8 mouse cellular contexts compared by ENCODE assay signal in genomic region chr8:123514781-123515539, GRCm38 (mm10). TPM values are rescaled to one million over a fixed set of nuclear protein-coding genes. Genes with fewer than 3 reads are reported as not detected.
DNase-seq lines count a peak whose midpoint lies in the region; ATAC-seq and TF ChIP-seq lines count a peak whose summit lies in the region.

TSS of gene Dbndd1 (minus strand) at chr8:123515463.

- peak; percentile 62 for ATAC-seq in forebrain, embryonic 16.5 days
- peak; percentile 45; the same call in 1 of the 2 replicates for ATAC-seq in limb, embryonic 11.5 days (ENCODE audit: insufficient number of reproducible peaks, low FRiP score, low TSS enrichment, low read depth)
- peak; percentile 64 for ATAC-seq in midbrain, embryonic 16.5 days

- TF ChIP-seq POLR2A in testis, adult 2 months (IDR thresholded peaks at IDR 0.05; ENCODE audit: control insufficient read depth, low read depth, low read length): no peak

- H3K9me3 ChIP-seq in forebrain, embryonic 16.5 days (ENCODE audit: control insufficient read depth, low read length): no peaks in the 10 kb centered on the region
- no peaks in the 10 kb centered on the region for H3K9me3 ChIP-seq in limb, embryonic 11.5 days (ENCODE audit: control insufficient read depth, low read length)
- no peaks in the 10 kb centered on the region for H3K9me3 ChIP-seq in midbrain, embryonic 16.5 days (replicated peaks; ENCODE audit: control insufficient read depth, low read length, poor library complexity, severe bottlenecking)

- H3K27ac ChIP-seq in gastrocnemius, adult 2 months: no peak within 1 kb of the TSS
- H3K27ac ChIP-seq in brown adipose tissue, adult 24 weeks (replicated peaks; ENCODE audit: low read depth, low read length): no peak within 1 kb of the TSS
- peak within 1 kb of the TSS; percentile 93 for H3K27ac ChIP-seq in forebrain, embryonic 16.5 days (ENCODE audit: low read length)
- 0 out of 2 replicates have a peak within 1 kb of the TSS, but pooled peaks have one; percentile 30 for H3K27ac ChIP-seq in limb, embryonic 11.5 days (replicated peaks; ENCODE audit: low read depth, low read length)
- H3K27ac ChIP-seq in midbrain, embryonic 16.5 days (ENCODE audit: low read length): peak within 1 kb of the TSS; percentile 95
- no peak within 1 kb of the TSS; the same call in 1 of the 2 replicates for H3K27ac ChIP-seq in testis, adult 2 months (ENCODE audit: control insufficient read depth, insufficient read depth, low read depth, low read length)

- H3K4me2 ChIP-seq in forebrain, embryonic 16.5 days (ENCODE audit: low read length): peak within 1 kb of the TSS; percentile 90
- H3K4me2 ChIP-seq in limb, embryonic 11.5 days (ENCODE audit: low read depth, severe bottlenecking): peak within 1 kb of the TSS; percentile 93
- H3K4me2 ChIP-seq in midbrain, embryonic 16.5 days (ENCODE audit: low read length): peak within 1 kb of the TSS; percentile 89

- H3K27me3 ChIP-seq in forebrain, embryonic 16.5 days (replicated peaks; ENCODE audit: control insufficient read depth, insufficient read depth, low read length): no peaks in the 10 kb centered on the region
- H3K27me3 ChIP-seq in limb, embryonic 11.5 days (ENCODE audit: control insufficient read depth, insufficient read depth, low read length): peaks cover 10% of the 10 kb centered on the region; the same call in 1 of the 2 replicates
- H3K27me3 ChIP-seq in midbrain, embryonic 16.5 days (ENCODE audit: control insufficient read depth, insufficient read depth, low read depth, low read length): no peaks in the 10 kb centered on the region
- no peaks in the 10 kb centered on the region; the same call in 1 of the 2 replicates for H3K27me3 ChIP-seq in testis, adult 2 months (ENCODE audit: control insufficient read depth, insufficient read depth, low read length)

- H3K36me3 ChIP-seq in forebrain, embryonic 16.5 days (ENCODE audit: control insufficient read depth, insufficient read depth): no peaks in the 10 kb centered on the region; the same call in 1 of the 2 replicates
- H3K36me3 ChIP-seq in limb, embryonic 11.5 days (ENCODE audit: control insufficient read depth, insufficient read depth, low read length): no peaks in the 10 kb centered on the region
- no peaks in the 10 kb centered on the region; the same call in 1 of the 2 replicates for H3K36me3 ChIP-seq in midbrain, embryonic 16.5 days (ENCODE audit: control insufficient read depth, insufficient read depth, low read length)
- H3K36me3 ChIP-seq in testis, adult 2 months (ENCODE audit: control insufficient read depth, insufficient read depth, low read length): no peaks in the 10 kb centered on the region

- intact Hi-C loops in gastrocnemius, adult 2 months (cut with DNase I): no loop called here

- peak; percentile 64 for DNase-seq in gastrocnemius, adult 2 months
- DNase-seq in gastrocnemius, adult 18-20 months (ENCODE audit: low spot score): no peak
- DNase-seq in induced T-regulatory cell, adult 2 months (ENCODE audit: low read depth): peak; percentile 35
- peak; percentile 83 for DNase-seq in limb, embryonic 11.5 days (ENCODE audit: low spot score)

- H3K9ac ChIP-seq in forebrain, embryonic 16.5 days (replicated peaks; ENCODE audit: low read depth, low read length): peak within 1 kb of the TSS; percentile 98
- peak within 1 kb of the TSS; percentile 69 for H3K9ac ChIP-seq in limb, embryonic 11.5 days (ENCODE audit: low read length)
- peak within 1 kb of the TSS; percentile 96 for H3K9ac ChIP-seq in midbrain, embryonic 16.5 days (ENCODE audit: low read depth, low read length)

- H3K4me3 ChIP-seq in gastrocnemius, adult 2 months: peak within 1 kb of the TSS; percentile 81
- peak within 1 kb of the TSS; percentile 50 for H3K4me3 ChIP-seq in brown adipose tissue, adult 24 weeks (ENCODE audit: insufficient read depth, low read depth, low read length)
- peak within 1 kb of the TSS; percentile 97 for H3K4me3 ChIP-seq in forebrain, embryonic 16.5 days (replicated peaks; ENCODE audit: low read length)
- peak within 1 kb of the TSS; percentile 64 for H3K4me3 ChIP-seq in limb, embryonic 11.5 days (ENCODE audit: low read depth, low read length)
- peak within 1 kb of the TSS; percentile 73 for H3K4me3 ChIP-seq in midbrain, embryonic 16.5 days (ENCODE audit: low read depth, low read length)
- H3K4me3 ChIP-seq in testis, adult 2 months (ENCODE audit: control insufficient read depth, low read depth, low read length): peak within 1 kb of the TSS; percentile 77

- peak; percentile 10; the same call in 1 of the 2 replicates for TF ChIP-seq CTCF in gastrocnemius, adult 2 months (IDR thresholded peaks at IDR 0.05)
- TF ChIP-seq CTCF in testis, adult 2 months (IDR thresholded peaks at IDR 0.05; ENCODE audit: control insufficient read depth, insufficient read depth, insufficient replicate concordance, low read depth, low read length): no peak

- 1% methylated on average over 41 of the region's 63 CpGs for WGBS in forebrain, embryonic 16.5 days
- WGBS in limb, embryonic 11.5 days: 0% methylated on average over 54 of the region's 63 CpGs
- WGBS in midbrain, embryonic 16.5 days: under 1% methylated on average over 58 of the region's 63 CpGs

- peaks cover 4% of the 10 kb centered on the region; the same call in 1 of the 2 replicates for H3K4me1 ChIP-seq in brown adipose tissue, adult 24 weeks (ENCODE audit: control insufficient read depth, insufficient read depth, insufficient read length, low read length)
- H3K4me1 ChIP-seq in forebrain, embryonic 16.5 days (replicated peaks; ENCODE audit: control insufficient read depth, insufficient read depth, low read length): peaks cover 34% of the 10 kb centered on the region
- H3K4me1 ChIP-seq in limb, embryonic 11.5 days (ENCODE audit: control insufficient read depth, insufficient read depth, low read length): peaks cover 17% of the 10 kb centered on the region
- peaks cover 35% of the 10 kb centered on the region for H3K4me1 ChIP-seq in midbrain, embryonic 16.5 days (ENCODE audit: control insufficient read depth, insufficient read depth, low read length)
- H3K4me1 ChIP-seq in testis, adult 2 months (ENCODE audit: control insufficient read depth, insufficient read depth, low read length): peaks cover 24% of the 10 kb centered on the region

RNA-seq across cellular contexts. Expression of gene Dbndd1, which starts in this region (rescaled TPM):
- not detected for total RNA-seq in gastrocnemius, adult 2 months (2021)
- total RNA-seq in gastrocnemius, adult 18-20 months (2021): not detected
- polyA plus RNA-seq in brown adipose tissue, adult 24 weeks (2012; ENCODE audit: insufficient read depth, insufficient read length, missing spikeins): not detected in 2 replicates
- 96.6 and 97.2 TPM in 2 replicates for polyA plus RNA-seq in forebrain, embryonic 16.5 days (2015; fragmentation: Nextera tagmentation; extraction: Ambion mirVana)
- polyA plus RNA-seq in limb, embryonic 11.5 days (2014; fragmentation: Nextera tagmentation; extraction: Ambion mirVana): 9.4 and 9.8 TPM in 2 replicates
- 95.9 and 103 TPM in 2 replicates for polyA plus RNA-seq in midbrain, embryonic 16.5 days (2015; fragmentation: Nextera tagmentation; extraction: Ambion mirVana)
- polyA plus RNA-seq in testis, adult 2 months (2012; rRNA removed): 51.9 and 52.5 TPM in 2 replicates

Comparison
In these comparisons a context has a peak if more than half of its experiments do, and no peak if none do; other contexts are left out.
1. RNA of gene Dbndd1 (polyA plus RNA-seq): 95.9 to 103 TPM in midbrain, embryonic 16.5 days, 96.6 to 97.2 TPM in forebrain, embryonic 16.5 days, 51.9 to 52.5 TPM in testis, adult 2 months and 9.4 to 9.8 TPM in limb, embryonic 11.5 days; not detected in brown adipose tissue, adult 24 weeks; every median in the first group is over 10 times any median in the second.
2. Peak in DNase-seq and H3K4me3 ChIP-seq in gastrocnemius, adult 2 months; RNA of the gene not detected or under 1 TPM.
3. H3K27ac ChIP-seq: peak in forebrain, embryonic 16.5 days (single experiment), limb, embryonic 11.5 days (single experiment) and midbrain, embryonic 16.5 days (single experiment); none in gastrocnemius, adult 2 months (single experiment), brown adipose tissue, adult 24 weeks (single experiment) and testis, adult 2 months (single experiment).
4. Peak in every context shown above with its lines, with median percentiles within 50 percentile points of each other: H3K4me3 ChIP-seq, ATAC-seq, H3K4me2 ChIP-seq and H3K9ac ChIP-seq.